Mouse (Mus musculus) myocyte (in vitro differentiated cells): ENCODE measurements at regions not wholly inside any gene's neighbourhood (a gene's known extent, or its start where the extent isn't known, plus 50 kb on each side); places are given as distances from the start of the nearest gene placed in this dataset.

Source experiments
- H3K27me3 ChIP-seq: one replicate; pipeline ENCODE4 v1.6.1; 2011; ENCODE audit not compliant: control insufficient read depth, insufficient read depth, insufficient read length
- H3K36me3 ChIP-seq: one replicate; pipeline ENCODE4 v1.6.1; 2011; ENCODE audit not compliant: control insufficient read depth, insufficient read depth
- H3K4me2 ChIP-seq: one replicate; pipeline ENCODE4 v1.6.1; 2011; ENCODE audit warnings: low read depth, control low read depth
- H3K4me3 ChIP-seq: one replicate; pipeline ENCODE4 v1.5.1; 2011; ENCODE audit warnings: mild to moderate bottlenecking, control low read depth, moderate library complexity
- H3K79me2 ChIP-seq: one replicate; pipeline ENCODE4 v1.6.1; 2011; ENCODE audit not compliant: control insufficient read depth, insufficient read depth
- H3ac ChIP-seq: one replicate; pipeline ENCODE4 v1.6.1; 2011; ENCODE audit not compliant: control insufficient read depth, insufficient read length
- CEBPB ChIP-seq: IDR thresholded peaks from 2 replicates; pipeline ENCODE4 v1.6.1; 2011; ENCODE audit warnings: mild to moderate bottlenecking, moderate library complexity; ENCODE audit not compliant: poor library complexity, insufficient read depth, severe bottlenecking
- E2F4 ChIP-seq: IDR thresholded peaks from one replicate; pipeline ENCODE4 v1.6.1; 2011; ENCODE audit warnings: mild to moderate bottlenecking, control low read depth, moderate library complexity; ENCODE audit not compliant: insufficient read depth
- MAX ChIP-seq: IDR thresholded peaks from one replicate; pipeline ENCODE4 v1.6.1; 2011; ENCODE audit warnings: low read depth, mild to moderate bottlenecking, control low read depth
- MYOD1 ChIP-seq, 3 experiments: IDR thresholded peaks; one replicate each; pipeline ENCODE4 v1.6.1; 2011; ENCODE audit warnings: control low read depth in 2 of 3, low read depth in 2 of 3, mild to moderate bottlenecking in 2 of 3, moderate library complexity in 1 of 3; ENCODE audit not compliant: insufficient read length in 2 of 3, control insufficient read depth in 1 of 3
- MYOG ChIP-seq, 3 experiments: IDR thresholded peaks; one replicate each; pipeline ENCODE4 v1.6.1; 2011; ENCODE audit warnings: control low read depth in 2 of 3, low read depth in 2 of 3, mild to moderate bottlenecking in 2 of 3; ENCODE audit not compliant: insufficient read length in 2 of 3, control insufficient read depth in 1 of 3, insufficient read depth in 1 of 3
- POLR2A ChIP-seq: IDR thresholded peaks from one replicate; pipeline ENCODE4 v1.6.1; 2011; ENCODE audit warnings: low read depth, mild to moderate bottlenecking, control low read depth, moderate library complexity; ENCODE audit not compliant: insufficient read length
- POLR2AphosphoS2 ChIP-seq: IDR thresholded peaks from one replicate; pipeline ENCODE4 v1.6.1; 2011; ENCODE audit warnings: low read depth, control low read depth; ENCODE audit not compliant: insufficient read length
- REST ChIP-seq: IDR thresholded peaks from one replicate; pipeline ENCODE4 v1.6.1; 2011; ENCODE audit warnings: mild to moderate bottlenecking, control low read depth, moderate library complexity; ENCODE audit not compliant: insufficient read depth, insufficient read length
- SRF ChIP-seq: IDR thresholded peaks from one replicate; pipeline ENCODE4 v1.6.1; 2011; ENCODE audit warnings: low read depth; ENCODE audit not compliant: control insufficient read depth, insufficient read length
- TCF12 ChIP-seq: IDR thresholded peaks from one replicate; pipeline ENCODE4 v1.6.1; 2011; ENCODE audit warnings: mild to moderate bottlenecking, control low read depth; ENCODE audit not compliant: poor library complexity, insufficient read depth, severe bottlenecking
- TCF3 ChIP-seq: IDR thresholded peaks from one replicate; pipeline ENCODE4 v1.6.1; 2011; ENCODE audit warnings: low read depth, control low read depth; ENCODE audit not compliant: insufficient read length
- USF1 ChIP-seq: IDR thresholded peaks from one replicate; pipeline ENCODE4 v1.6.1; 2011; ENCODE audit warnings: low read depth, mild to moderate bottlenecking, control low read depth, moderate library complexity

- Histone ChIP-seq H3K79me2 (no peaks in the 10 kb centered on the region), H3K4me3 (no peak overlapping the region), H3K27me3 (peaks cover 75% of the 10 kb centered on the region), H3K4me2 (no peak overlapping the region), H3K36me3 (no peaks in the 10 kb centered on the region), H3ac (no peak overlapping the region)
- TF ChIP-seq POLR2AphosphoS2: no peak
- no peak for TF ChIP-seq POLR2A
- no peak for TF ChIP-seq SRF
- no peak for TF ChIP-seq USF1
- TF ChIP-seq MYOD1 (IDR thresholded peaks at IDR 0.05; ENCODE audit: control insufficient read depth in 1 of 3, insufficient read length in 2 of 3, low read depth in 2 of 3): no peak
- TF ChIP-seq E2F4: no peak
- TF ChIP-seq CEBPB: no peak
- TF ChIP-seq REST: no peak
- no peak for TF ChIP-seq TCF3
- no peak for TF ChIP-seq TCF12
- TF ChIP-seq MYOG (IDR thresholded peaks at IDR 0.05; ENCODE audit: control insufficient read depth in 1 of 3, insufficient read depth in 1 of 3, insufficient read length in 2 of 3, low read depth in 2 of 3): no peak
These were observed 77.9 kb downstream of the Hif1an start for GRCm38 (mm10) chr19:44640551-44640950.

GRCm38 (mm10) chr19:44642294-44642693 lies 79.6 kb downstream of the Hif1an start:
- Histone ChIP-seq H3K27me3 (peaks cover 74% of the 10 kb centered on the region), H3K79me2 (no peaks in the 10 kb centered on the region), H3K4me2 (no peak overlapping the region), H3K36me3 (no peaks in the 10 kb centered on the region), H3ac (no peak overlapping the region), H3K4me3 (no peak overlapping the region)
- no peak for TF ChIP-seq MYOD1 (IDR thresholded peaks at IDR 0.05; ENCODE audit: control insufficient read depth in 1 of 3, insufficient read length in 2 of 3, low read depth in 2 of 3)
- TF ChIP-seq REST: no peak
- no peak for TF ChIP-seq USF1
- TF ChIP-seq MYOG (IDR thresholded peaks at IDR 0.05; ENCODE audit: control insufficient read depth in 1 of 3, insufficient read depth in 1 of 3, insufficient read length in 2 of 3, low read depth in 2 of 3): no peak
- no peak for TF ChIP-seq TCF12
- no peak for TF ChIP-seq POLR2A

DNA sequence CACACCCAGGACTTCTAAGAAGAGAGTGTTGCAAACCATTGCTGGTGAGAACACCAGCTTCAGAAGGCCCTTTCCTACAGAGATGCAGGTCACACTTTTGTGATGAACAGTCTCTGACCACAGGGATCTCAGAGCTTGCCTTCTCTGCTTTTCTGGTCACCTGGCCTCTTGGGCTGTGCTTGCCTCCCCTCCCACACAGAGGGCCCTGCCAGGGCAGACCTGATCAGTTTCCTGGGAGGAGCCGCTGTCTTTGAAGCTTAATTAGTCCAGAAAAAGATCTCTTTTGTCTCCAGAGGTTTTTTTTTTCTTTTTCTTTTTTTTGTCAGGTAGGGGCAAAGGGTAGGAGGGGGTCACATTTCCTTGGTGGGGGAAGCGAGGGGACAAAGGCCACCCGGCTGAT lies 81.7 kb downstream of the Hif1an start:
- Histone ChIP-seq H3K36me3 (no peaks in the 10 kb centered on the region), H3K79me2 (no peaks in the 10 kb centered on the region), H3K27me3 (peaks cover 76% of the 10 kb centered on the region), H3ac (no peak overlapping the region), H3K4me3 (no peak overlapping the region), H3K4me2 (no peak overlapping the region)
- TF ChIP-seq SRF (no peak), REST (no peak), MYOG (IDR thresholded peaks at IDR 0.05; ENCODE audit: control insufficient read depth in 1 of 3, insufficient read depth in 1 of 3, insufficient read length in 2 of 3, low read depth in 2 of 3) (no peak), USF1 (no peak), E2F4 (no peak), MYOD1 (IDR thresholded peaks at IDR 0.05; ENCODE audit: control insufficient read depth in 1 of 3, insufficient read length in 2 of 3, low read depth in 2 of 3) (no peak), CEBPB (no peak), TCF3 (no peak), TCF12 (no peak), POLR2AphosphoS2 (no peak), POLR2A (no peak), MAX (no peak)

GRCm38 (mm10) chr19:44644929-44645328 lies 82.3 kb downstream of the Hif1an start:
- Histone ChIP-seq H3K27me3 (peaks cover 76% of the 10 kb centered on the region), H3K4me3 (no peak overlapping the region), H3ac (no peak overlapping the region), H3K79me2 (no peaks in the 10 kb centered on the region), H3K36me3 (no peaks in the 10 kb centered on the region), H3K4me2 (no peak overlapping the region)
- TF ChIP-seq REST (no peak), E2F4 (no peak), SRF (no peak)

- H3K36me3 ChIP-seq: no peaks in the 10 kb centered on the region
- no peak overlapping the region for H3K4me3 ChIP-seq
- no peak for TF ChIP-seq E2F4
- H3K4me2 ChIP-seq: no peak overlapping the region
- H3ac ChIP-seq: no peak overlapping the region
- peaks cover 76% of the 10 kb centered on the region for H3K27me3 ChIP-seq
- no peaks in the 10 kb centered on the region for H3K79me2 ChIP-seq
These were observed 83.9 kb downstream of the Hif1an start for GRCm38 (mm10) chr19:44646548-44646947.

DNA sequence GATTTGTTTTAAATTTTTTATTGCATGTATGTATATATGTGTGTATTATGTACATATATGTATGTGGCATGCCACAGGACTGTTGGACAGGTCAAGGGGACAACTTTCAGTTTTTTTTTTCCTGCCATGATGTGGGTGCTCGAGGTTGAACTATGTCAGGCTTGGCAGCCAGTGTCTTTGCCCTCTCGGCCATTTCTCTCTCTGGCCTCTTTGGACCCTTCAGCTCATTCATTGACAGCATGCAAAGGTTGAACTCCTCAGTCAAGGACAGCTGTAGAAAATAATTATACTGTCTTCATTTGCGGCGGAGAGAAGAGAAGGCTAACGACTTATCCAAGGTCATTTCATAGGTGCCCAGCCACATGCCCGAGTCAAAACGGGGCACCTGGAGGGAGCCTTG lies 86.6 kb downstream of the Hif1an start:
- H3K27me3 ChIP-seq: peaks cover 67% of the 10 kb centered on the region
- no peaks in the 10 kb centered on the region for H3K79me2 ChIP-seq
- H3ac ChIP-seq: no peak overlapping the region
- H3K36me3 ChIP-seq: no peaks in the 10 kb centered on the region
- H3K4me2 ChIP-seq: no peak overlapping the region
- no peak overlapping the region for H3K4me3 ChIP-seq
- no peak for TF ChIP-seq REST
- TF ChIP-seq E2F4: no peak
- TF ChIP-seq CEBPB: no peak
- no peak for TF ChIP-seq POLR2A
- TF ChIP-seq MAX: no peak
- no peak for TF ChIP-seq USF1
- TF ChIP-seq SRF: no peak
- no peak for TF ChIP-seq TCF12
- no peak for TF ChIP-seq POLR2AphosphoS2
- TF ChIP-seq MYOD1 (IDR thresholded peaks at IDR 0.05; ENCODE audit: control insufficient read depth in 1 of 3, insufficient read length in 2 of 3, low read depth in 2 of 3): no peak
- TF ChIP-seq TCF3: no peak
